Mouse (Mus musculus) activated CD4-positive, CD25-positive, alpha-beta regulatory T cell, adult 4 months (primary cell): ENCODE measurements around the gene Ecel1. TPM values are rescaled to one million over a fixed set of nuclear protein-coding genes. Genes with fewer than 3 reads are reported as not detected.
A peak's percentile ranks its signal among the peaks of the same experiment; 100 is the strongest.

Source experiments
- ATAC-seq: one replicate; pipeline ENCODE4 v1.8.0; 2017
- polyA plus RNA-seq, 2 experiments: library from polyadenylated mRNA; unstranded; fragments of 100-300 nt; shearing (Covaris generic); gene quantifications; one replicate each; pipeline ENCODE4 v1.2.1; 2017

Gene Ecel1
- under 1 TPM in 1 of 2 experiments, not detected in 1; 0.36 TPM for polyA plus RNA-seq

- ATAC-seq = no peak
Measured at GRCm38 (mm10) chr1:87156199-87156587, at the start of gene Ecel1. TSS of gene Ecel1 (minus strand) at chr1:87156521.

GRCm38 (mm10) chr1:87205502-87205901, 49.2 kb upstream of the Ecel1 start:
- no peak for ATAC-seq

GRCm38 (mm10) chr1:87205038-87205437, 48.7 kb upstream of the Ecel1 start:
- no peak for ATAC-seq

- no peak for ATAC-seq
Measured at GRCm38 (mm10) chr1:87204465-87204864, 48.1 kb upstream of the Ecel1 start, which contains the start of gene Chrng. TSS of gene Chrng (plus strand) at chr1:87204657.

- ATAC-seq = no peak
Measured at GRCm38 (mm10) chr1:87203779-87204178, 47.5 kb upstream of the Ecel1 start.

- ATAC-seq = no peak
Measured at GRCm38 (mm10) chr1:87201848-87202247, 45.5 kb upstream of the Ecel1 start.

GRCm38 (mm10) chr1:87200811-87201210, 44.5 kb upstream of the Ecel1 start:
- no peak for ATAC-seq

- ATAC-seq = no peak
Measured at GRCm38 (mm10) chr1:87198119-87199065, 42.1 kb upstream of the Ecel1 start.

- no peak for ATAC-seq
Measured at GRCm38 (mm10) chr1:87197296-87197695, 41.0 kb upstream of the Ecel1 start.

GRCm38 (mm10) chr1:87190429-87190828, 34.1 kb upstream of the Ecel1 start, which contains the start of gene Chrnd:
TSS of gene Chrnd (plus strand) at chr1:87190607.
- no peak for ATAC-seq

- ATAC-seq = peak; percentile 41
Measured at GRCm38 (mm10) chr1:87187037-87187355, 30.7 kb upstream of the Ecel1 start.

- ATAC-seq = peak; percentile 26
Measured at GRCm38 (mm10) chr1:87186261-87187036, 30.1 kb upstream of the Ecel1 start.

- no peak for ATAC-seq
Measured at GRCm38 (mm10) chr1:87185526-87185925, 29.2 kb upstream of the Ecel1 start.

- ATAC-seq = peak; percentile 36
Measured at GRCm38 (mm10) chr1:87184751-87185139, 28.4 kb upstream of the Ecel1 start.

- ATAC-seq = no peak
Measured at GRCm38 (mm10) chr1:87183998-87184750, 27.9 kb upstream of the Ecel1 start.

GRCm38 (mm10) chr1:87183013-87183412, 26.7 kb upstream of the Ecel1 start, which contains the start of gene Prss56:
TSS of gene Prss56 (plus strand) at chr1:87183313.
- no peak for ATAC-seq

- peak; percentile 69 for ATAC-seq
Measured at GRCm38 (mm10) chr1:87180896-87181295, 24.6 kb upstream of the Ecel1 start.

GRCm38 (mm10) chr1:87175852-87176292, 19.6 kb upstream of the Ecel1 start:
- no peak for ATAC-seq

- ATAC-seq = no peak
Measured at GRCm38 (mm10) chr1:87174006-87174955, 18.0 kb upstream of the Ecel1 start.

GRCm38 (mm10) chr1:87172316-87172715, 16.0 kb upstream of the Ecel1 start:
- no peak for ATAC-seq

GRCm38 (mm10) chr1:87171312-87171711, 15.0 kb upstream of the Ecel1 start:
- no peak for ATAC-seq
